Mouse (Mus musculus) megakaryocyte, embryonic 14.5 days (primary cell): ENCODE measurements at regions not wholly inside any gene's neighbourhood (a gene's known extent, or its start where the extent isn't known, plus 50 kb on each side); places are given as distances from the start of the nearest gene placed in this dataset.

Source experiments
- FLI1 ChIP-seq: IDR thresholded peaks from 2 replicates; pipeline ENCODE4 v1.6.1; 2012; ENCODE audit warnings: low read length, inconsistent platforms, mixed read lengths
- GATA1 ChIP-seq: IDR thresholded peaks from 3 replicates; pipeline ENCODE4 v1.6.1; 2012; ENCODE audit warnings: mixed read lengths, low read length, inconsistent platforms, borderline replicate concordance

DNA sequence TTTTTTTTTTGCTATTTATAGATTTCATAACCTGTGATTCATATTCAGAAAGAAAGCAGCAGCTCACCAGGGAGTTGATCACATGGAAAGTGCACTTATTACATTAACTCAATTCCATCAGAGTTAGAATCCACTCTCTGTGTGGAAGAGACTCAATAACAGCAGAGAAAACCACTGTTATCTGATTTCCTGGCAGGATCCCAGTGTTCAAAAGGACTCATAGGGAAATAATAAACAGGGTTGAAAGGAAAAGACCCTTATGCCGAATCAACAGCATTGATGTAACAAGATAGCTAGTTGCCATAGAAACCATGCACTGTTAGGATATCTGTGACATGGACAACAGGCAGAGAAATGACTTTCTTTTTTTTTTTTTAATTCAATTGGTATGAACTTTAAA, 157.7 kb upstream of the Slc7a14 start:
- TF ChIP-seq FLI1 (no peak), GATA1 (no peak)
